Mouse (Mus musculus) hindbrain, embryonic 15.5 days (tissue): Measurements from ENCODE around the gene Gm49661. TPM values are rescaled to one million over a fixed set of nuclear protein-coding genes. Genes with fewer than 3 reads are reported as not detected.

ENCODE experiments used
- ATAC-seq: fragments of 200-750 bp; cut with Nextera tagmentation; 2 replicates; pipeline ENCODE4 v1.8.0; 2017; ENCODE audit warnings: low read depth, moderate number of reproducible peaks, moderate TSS enrichment; ENCODE audit not compliant: low FRiP score
- H3K27ac ChIP-seq: fragments of 300-500 bp; sonication (generic); replicated peaks from 2 replicates; pipeline ENCODE4 v1.5.1; 2015; ENCODE audit warnings: mild to moderate bottlenecking, inconsistent platforms
- H3K27me3 ChIP-seq: fragments of 300-500 bp; sonication (generic); 2 replicates; pipeline ENCODE4 v1.6.1; 2015; ENCODE audit warnings: control low read depth, inconsistent platforms
- H3K36me3 ChIP-seq: fragments of 300-500 bp; sonication (generic); 2 replicates; pipeline ENCODE4 v1.6.1; 2015; ENCODE audit warnings: control low read depth, inconsistent platforms
- H3K4me1 ChIP-seq: fragments of 300-500 bp; sonication (generic); replicated peaks from 2 replicates; pipeline ENCODE4 v1.6.1; 2015; ENCODE audit warnings: control low read depth, inconsistent platforms
- H3K4me2 ChIP-seq: fragments of 300-500 bp; sonication (generic); 2 replicates; pipeline ENCODE4 v1.6.1; 2015; ENCODE audit warnings: moderate library complexity, mild to moderate bottlenecking, inconsistent platforms
- H3K4me3 ChIP-seq: fragments of 300-500 bp; sonication (generic); 2 replicates; pipeline ENCODE4 v1.5.1; 2015; ENCODE audit warnings: mild to moderate bottlenecking, inconsistent platforms
- H3K9ac ChIP-seq: fragments of 300-500 bp; sonication (generic); 2 replicates; pipeline ENCODE4 v1.6.1; 2015; ENCODE audit warnings: inconsistent platforms
- H3K9me3 ChIP-seq: fragments of 300-500 bp; sonication (generic); 2 replicates; pipeline ENCODE4 v1.6.1; 2016; ENCODE audit warnings: control low read depth, inconsistent platforms
- WGBS: fragments of 180-500 bp; shearing (Covaris S2); methylation state at CpG from one replicate; pipeline ENCODE4 v1.1.7; 2015; 5-methylcytosine and 5-hydroxymethylcytosine counted together
- polyA plus RNA-seq: library from polyadenylated mRNA; unstranded; fragments of >200 nt; fragmentation: Nextera tagmentation; extraction: Ambion mirVana; gene quantifications from 2 replicates; pipeline ENCODE4 v1.2.1, GENCODE M21; 2015

Gene Gm49661
- polyA plus RNA-seq, 1 experiment from 2014 or later = not detected

- 11% methylated on average over 18 of the region's 18 CpGs for WGBS
- Histone ChIP-seq H3K4me2 (no peak overlapping the region), H3K27ac (no peak overlapping the region), H3K4me1 (no peaks in the 10 kb centered on the region), H3K9ac (no peak overlapping the region), H3K27me3 (peaks cover 30% of the 10 kb centered on the region), H3K9me3 (no peaks in the 10 kb centered on the region), H3K4me3 (no peak overlapping the region), H3K36me3 (no peaks in the 10 kb centered on the region)
- ATAC-seq = no peak; the same call in 1 of the 2 replicates
These were observed 16.5 kb downstream of the Gm49661 start for GRCm38 (mm10) chr8:84952612-84953255.

- ATAC-seq = no peak
- Histone ChIP-seq H3K36me3 (no peaks in the 10 kb centered on the region), H3K9ac (no peak overlapping the region), H3K4me2 (no peak overlapping the region), H3K9me3 (no peaks in the 10 kb centered on the region), H3K27me3 (peaks cover 33% of the 10 kb centered on the region), H3K4me1 (peaks cover 23% of the 10 kb centered on the region), H3K27ac (no peak overlapping the region), H3K4me3 (no peak overlapping the region)
- 23% methylated on average over 12 of the region's 12 CpGs for WGBS
These were observed 19.5 kb downstream of the Gm49661 start for GRCm38 (mm10) chr8:84949753-84950152.

- Histone ChIP-seq H3K9me3 (no peaks in the 10 kb centered on the region), H3K4me1 (peaks cover 34% of the 10 kb centered on the region), H3K4me3 (peak overlapping the region; percentile 64), H3K27ac (peak overlapping the region; percentile 85), H3K36me3 (no peaks in the 10 kb centered on the region), H3K9ac (no peak overlapping the region), H3K27me3 (peaks cover 36% of the 10 kb centered on the region), H3K4me2 (peak overlapping the region; percentile 62)
- ATAC-seq = no peak
- 11% methylated on average over 9 of the region's 9 CpGs for WGBS
These were observed 22.0 kb downstream of the Gm49661 start for GRCm38 (mm10) chr8:84947241-84947545.

- Histone ChIP-seq H3K9me3 (no peaks in the 10 kb centered on the region), H3K4me3 (peak within 1 kb of the TSS; percentile 64), H3K4me2 (peak within 1 kb of the TSS; percentile 62), H3K9ac (peak within 1 kb of the TSS; percentile 79), H3K27me3 (peaks cover 34% of the 10 kb centered on the region), H3K36me3 (no peaks in the 10 kb centered on the region), H3K4me1 (peaks cover 34% of the 10 kb centered on the region), H3K27ac (peak within 1 kb of the TSS; percentile 85)
- ATAC-seq = peak; percentile 17; the same call in 1 of the 2 replicates
- 5% methylated on average over 17 of the region's 17 CpGs for WGBS
These were observed 22.5 kb downstream of the Gm49661 start, which contains the start of gene Rtbdn for GRCm38 (mm10) chr8:84946528-84947240. Rtbdn (plus strand) TSS chr8:84946991.

GRCm38 (mm10) chr8:84945633-84946527 lies 23.4 kb downstream of the Gm49661 start:
- peaks cover 34% of the 10 kb centered on the region for H3K4me1 ChIP-seq
- no peaks in the 10 kb centered on the region for H3K9me3 ChIP-seq
- H3K27ac ChIP-seq = peak overlapping the region; percentile 85
- peak overlapping the region; percentile 64 for H3K4me3 ChIP-seq
- no peaks in the 10 kb centered on the region for H3K36me3 ChIP-seq
- ATAC-seq = peak; percentile 68
- H3K9ac ChIP-seq = peak overlapping the region; percentile 79
- WGBS = under 1% methylated on average over 45 of the region's 67 CpGs
- H3K4me2 ChIP-seq = peak overlapping the region; percentile 62
- peaks cover 28% of the 10 kb centered on the region for H3K27me3 ChIP-seq

- peak; percentile 65 for ATAC-seq
- Histone ChIP-seq H3K27me3 (peaks cover 22% of the 10 kb centered on the region), H3K4me1 (peaks cover 34% of the 10 kb centered on the region), H3K36me3 (no peaks in the 10 kb centered on the region), H3K4me3 (peak overlapping the region; percentile 64), H3K9ac (peak overlapping the region; percentile 79), H3K27ac (peak overlapping the region; percentile 85), H3K9me3 (no peaks in the 10 kb centered on the region), H3K4me2 (peak overlapping the region; percentile 62)
- under 1% methylated on average over 11 of the region's 11 CpGs for WGBS
These were observed 24.0 kb downstream of the Gm49661 start for GRCm38 (mm10) chr8:84945235-84945632.

GRCm38 (mm10) chr8:84944478-84945160 lies 24.6 kb downstream of the Gm49661 start:
- no peaks in the 10 kb centered on the region for H3K9me3 ChIP-seq
- H3K4me2 ChIP-seq = peak overlapping the region; percentile 62
- peaks cover 16% of the 10 kb centered on the region; the same call in 1 of the 2 replicates for H3K27me3 ChIP-seq
- 2% methylated on average over 26 of the region's 26 CpGs for WGBS
- H3K9ac ChIP-seq = peak overlapping the region; percentile 79; the same call in 1 of the 2 replicates
- peaks cover 34% of the 10 kb centered on the region for H3K4me1 ChIP-seq
- H3K36me3 ChIP-seq = no peaks in the 10 kb centered on the region
- peak overlapping the region; percentile 64 for H3K4me3 ChIP-seq
- ATAC-seq = peak; percentile 35; the same call in 1 of the 2 replicates
- H3K27ac ChIP-seq = peak overlapping the region; percentile 34; the same call in 1 of the 2 replicates

- Histone ChIP-seq H3K36me3 (no peaks in the 10 kb centered on the region), H3K4me1 (peaks cover 34% of the 10 kb centered on the region), H3K27ac (no peak overlapping the region), H3K27me3 (peaks cover 13% of the 10 kb centered on the region; the same call in 1 of the 2 replicates), H3K9ac (no peak overlapping the region), H3K4me3 (peak overlapping the region; percentile 64; the same call in 1 of the 2 replicates), H3K9me3 (no peaks in the 10 kb centered on the region), H3K4me2 (peak overlapping the region; percentile 62)
- 18% methylated on average over 4 of the region's 4 CpGs for WGBS
- ATAC-seq = no peak
These were observed 25.5 kb downstream of the Gm49661 start for GRCm38 (mm10) chr8:84943699-84944098.

GRCm38 (mm10) chr8:84937620-84938485 lies 31.4 kb downstream of the Gm49661 start:
- no peak for ATAC-seq
- Histone ChIP-seq H3K9me3 (no peaks in the 10 kb centered on the region), H3K27ac (peak overlapping the region; percentile 97), H3K4me3 (peak overlapping the region; percentile 81), H3K9ac (peak overlapping the region; percentile 97), H3K36me3 (no peaks in the 10 kb centered on the region), H3K4me2 (peak overlapping the region; percentile 70), H3K27me3 (no peaks in the 10 kb centered on the region), H3K4me1 (peaks cover 23% of the 10 kb centered on the region)
- WGBS = 58% methylated on average over 13 of the region's 13 CpGs

GRCm38 (mm10) chr8:84936962-84937546 lies 32.2 kb downstream of the Gm49661 start, which contains the start of gene Mast1:
Mast1 (minus strand) TSS chr8:84937359.
- ATAC-seq = peak; percentile 67
- under 1% methylated on average over 49 of the region's 50 CpGs for WGBS
- Histone ChIP-seq H3K36me3 (peaks cover 3% of the 10 kb centered on the region), H3K4me2 (peak within 1 kb of the TSS; percentile 70), H3K9ac (peak within 1 kb of the TSS; percentile 97), H3K27me3 (no peaks in the 10 kb centered on the region), H3K27ac (peak within 1 kb of the TSS; percentile 97), H3K9me3 (no peaks in the 10 kb centered on the region), H3K4me1 (peaks cover 23% of the 10 kb centered on the region), H3K4me3 (peak within 1 kb of the TSS; percentile 81)
